Mouse (Mus musculus): ENCODE data around the gene 4833427G06Rik. TPM values are rescaled to one million over a fixed set of nuclear protein-coding genes. Genes with fewer than 3 reads are reported as not detected.
A peak's percentile ranks its signal among the peaks of the same experiment; 100 is the strongest.

The 4833427G06Rik gene
- polyA plus RNA-seq, 1 experiment from 2014 or later: not detected

GRCm38 (mm10) chr9:51076300-51076978, 25.4 kb downstream of the 4833427G06Rik start:
- Histone ChIP-seq H3K4me3 (ENCODE audit: low read depth, low read length) (peak overlapping the region; percentile 43), H3K27me3 (replicated peaks; ENCODE audit: control insufficient read depth, insufficient read depth, low read length) (no peaks in the 10 kb centered on the region), H3K36me3 (ENCODE audit: control insufficient read depth, insufficient read depth) (no peaks in the 10 kb centered on the region), H3K9me3 (ENCODE audit: control insufficient read depth) (no peaks in the 10 kb centered on the region), H3K4me2 (replicated peaks; ENCODE audit: low read depth) (peak overlapping the region; percentile 83), H3K9ac (ENCODE audit: low read depth, low read length) (peak overlapping the region; percentile 19; the same call in 1 of the 2 replicates), H3K27ac (ENCODE audit: low read depth, low read length) (no peak overlapping the region), H3K4me1 (replicated peaks; ENCODE audit: control insufficient read depth, insufficient read depth, low read length) (0 out of 2 replicates have a peak, but pooled peaks cover 7% of the 10 kb centered on the region)
- no peak for TF ChIP-seq CTCF (IDR thresholded peaks at IDR 0.05; ENCODE audit: low read depth)
- peak; percentile 43; the same call in 1 of the 2 replicates for ATAC-seq
- under 1% methylated on average over 17 of the region's 17 CpGs for WGBS

- no peak for TF ChIP-seq CTCF (IDR thresholded peaks at IDR 0.05; ENCODE audit: low read depth)
- Histone ChIP-seq H3K27me3 (replicated peaks; ENCODE audit: control insufficient read depth, insufficient read depth, low read length) (no peaks in the 10 kb centered on the region), H3K9me3 (ENCODE audit: control insufficient read depth) (no peaks in the 10 kb centered on the region), H3K27ac (ENCODE audit: low read depth, low read length) (no peak overlapping the region), H3K4me1 (replicated peaks; ENCODE audit: control insufficient read depth, insufficient read depth, low read length) (0 out of 2 replicates have a peak, but pooled peaks cover 7% of the 10 kb centered on the region), H3K36me3 (ENCODE audit: control insufficient read depth, insufficient read depth) (no peaks in the 10 kb centered on the region), H3K4me2 (replicated peaks; ENCODE audit: low read depth) (peak overlapping the region; percentile 83), H3K4me3 (ENCODE audit: low read depth, low read length) (peak overlapping the region; percentile 43; the same call in 1 of the 2 replicates), H3K9ac (ENCODE audit: low read depth, low read length) (no peak overlapping the region)
- 36% methylated on average over 3 of the region's 3 CpGs for WGBS
- ATAC-seq: peak; percentile 8; the same call in 1 of the 2 replicates
Measured at GRCm38 (mm10) chr9:51075780-51076179, 26.1 kb downstream of the 4833427G06Rik start.

GRCm38 (mm10) chr9:51070801-51071200, 31.1 kb downstream of the 4833427G06Rik start:
- no peak overlapping the region for H3K4me3 ChIP-seq (ENCODE audit: low read depth, low read length)
- WGBS: 62% methylated on average over 4 of the region's 4 CpGs
- no peak overlapping the region for H3K9ac ChIP-seq (ENCODE audit: low read depth, low read length)
- no peaks in the 10 kb centered on the region for H3K9me3 ChIP-seq (ENCODE audit: control insufficient read depth)
- TF ChIP-seq CTCF (IDR thresholded peaks at IDR 0.05; ENCODE audit: low read depth): no peak
- no peak overlapping the region for H3K4me2 ChIP-seq (replicated peaks; ENCODE audit: low read depth)
- H3K27me3 ChIP-seq (replicated peaks; ENCODE audit: control insufficient read depth, insufficient read depth, low read length): no peaks in the 10 kb centered on the region
- H3K27ac ChIP-seq (ENCODE audit: low read depth, low read length): no peak overlapping the region
- ATAC-seq: no peak
- no peaks in the 10 kb centered on the region for H3K36me3 ChIP-seq (ENCODE audit: control insufficient read depth, insufficient read depth)
- no peaks in the 10 kb centered on the region for H3K4me1 ChIP-seq (replicated peaks; ENCODE audit: control insufficient read depth, insufficient read depth, low read length)

- Histone ChIP-seq H3K4me3 (ENCODE audit: low read depth, low read length) (no peak overlapping the region), H3K4me1 (replicated peaks; ENCODE audit: control insufficient read depth, insufficient read depth, low read length) (no peaks in the 10 kb centered on the region), H3K36me3 (ENCODE audit: control insufficient read depth, insufficient read depth) (no peaks in the 10 kb centered on the region), H3K9me3 (ENCODE audit: control insufficient read depth) (no peaks in the 10 kb centered on the region), H3K4me2 (replicated peaks; ENCODE audit: low read depth) (no peak overlapping the region), H3K27ac (ENCODE audit: low read depth, low read length) (no peak overlapping the region), H3K9ac (ENCODE audit: low read depth, low read length) (no peak overlapping the region), H3K27me3 (replicated peaks; ENCODE audit: control insufficient read depth, insufficient read depth, low read length) (no peaks in the 10 kb centered on the region)
- WGBS: 65% methylated on average over 3 of the region's 3 CpGs
- no peak for ATAC-seq
- TF ChIP-seq CTCF (IDR thresholded peaks at IDR 0.05; ENCODE audit: low read depth): no peak
Measured at GRCm38 (mm10) chr9:51068202-51068601, 33.7 kb downstream of the 4833427G06Rik start.

- WGBS: 81% methylated on average over 2 of the region's 2 CpGs
- no peaks in the 10 kb centered on the region for H3K36me3 ChIP-seq (ENCODE audit: control insufficient read depth, insufficient read depth)
- TF ChIP-seq CTCF (IDR thresholded peaks at IDR 0.05; ENCODE audit: low read depth): no peak
Measured at GRCm38 (mm10) chr9:51060601-51061000, 41.3 kb downstream of the 4833427G06Rik start, which contains the start of gene Btg4. Gene Btg4 (plus strand): TSS chr9:51060901.

DNA sequence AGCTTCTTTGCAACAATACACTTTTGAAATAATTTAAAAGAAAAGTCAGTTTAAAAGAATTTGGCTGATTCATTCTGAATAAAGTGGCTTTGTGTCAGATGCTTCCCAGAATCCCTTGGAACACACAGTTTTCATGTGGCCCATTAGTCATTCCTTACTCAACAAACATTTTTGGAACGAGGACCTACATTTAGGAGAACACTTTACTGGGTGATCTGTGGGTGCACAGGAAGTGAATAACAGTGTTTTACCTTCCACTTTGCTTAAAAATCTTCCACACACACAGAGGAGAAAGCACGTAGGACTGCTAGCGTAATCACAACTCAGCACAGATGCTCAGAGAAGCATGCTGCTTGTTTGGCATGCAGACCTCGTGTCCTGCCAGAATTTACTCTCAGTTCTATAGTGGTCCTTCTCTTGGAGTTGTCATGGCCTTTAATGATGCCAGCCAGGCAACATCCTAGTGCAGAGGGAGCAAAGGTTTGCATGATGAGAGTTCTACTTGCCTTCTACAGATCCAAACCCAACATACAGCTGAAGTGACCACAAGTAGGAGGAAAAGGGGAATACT, 42.8 kb downstream of the 4833427G06Rik start:
- TF ChIP-seq CTCF (IDR thresholded peaks at IDR 0.05; ENCODE audit: low read depth): no peak
- Histone ChIP-seq H3K9ac (ENCODE audit: low read depth, low read length) (no peak overlapping the region), H3K27me3 (replicated peaks; ENCODE audit: control insufficient read depth, insufficient read depth, low read length) (no peaks in the 10 kb centered on the region), H3K4me3 (ENCODE audit: low read depth, low read length) (no peak overlapping the region), H3K4me1 (replicated peaks; ENCODE audit: control insufficient read depth, insufficient read depth, low read length) (no peaks in the 10 kb centered on the region), H3K27ac (ENCODE audit: low read depth, low read length) (no peak overlapping the region), H3K4me2 (replicated peaks; ENCODE audit: low read depth) (no peak overlapping the region), H3K9me3 (ENCODE audit: control insufficient read depth) (no peaks in the 10 kb centered on the region), H3K36me3 (ENCODE audit: control insufficient read depth, insufficient read depth) (no peaks in the 10 kb centered on the region)
- WGBS: 64% methylated on average over 4 of the region's 4 CpGs
- ATAC-seq: no peak

More at GRCm38 (mm10) chr9:51060601-51061000, 41.3 kb downstream of the 4833427G06Rik start, which contains the start of gene Btg4:
- H3K27me3 ChIP-seq (replicated peaks; ENCODE audit: control insufficient read depth, insufficient read depth, low read length): no peaks in the 10 kb centered on the region
- H3K4me1 ChIP-seq (replicated peaks; ENCODE audit: control insufficient read depth, insufficient read depth, low read length): no peaks in the 10 kb centered on the region
- no peak within 1 kb of the TSS for H3K9ac ChIP-seq (ENCODE audit: low read depth, low read length)
- H3K4me3 ChIP-seq (ENCODE audit: low read depth, low read length): no peak within 1 kb of the TSS
- ATAC-seq: no peak
- no peak within 1 kb of the TSS for H3K4me2 ChIP-seq (replicated peaks; ENCODE audit: low read depth)
- no peaks in the 10 kb centered on the region for H3K9me3 ChIP-seq (ENCODE audit: control insufficient read depth)
- H3K27ac ChIP-seq (ENCODE audit: low read depth, low read length): no peak within 1 kb of the TSS
